Mouse (Mus musculus) liver, postnatal 0 days (tissue): ENCODE results near the gene Gm21750.

Source experiments
- CTCF ChIP-seq: sonication (generic); IDR thresholded peaks from 2 replicates; pipeline ENCODE4 v1.5.1; 2016; ENCODE audit warnings: antibody characterized with exemption, low read depth
- EP300 ChIP-seq: IDR thresholded peaks from 2 replicates; pipeline ENCODE4 v1.6.1; 2016; ENCODE audit warnings: antibody characterized with exemption, low read depth, mild to moderate bottlenecking

DNA sequence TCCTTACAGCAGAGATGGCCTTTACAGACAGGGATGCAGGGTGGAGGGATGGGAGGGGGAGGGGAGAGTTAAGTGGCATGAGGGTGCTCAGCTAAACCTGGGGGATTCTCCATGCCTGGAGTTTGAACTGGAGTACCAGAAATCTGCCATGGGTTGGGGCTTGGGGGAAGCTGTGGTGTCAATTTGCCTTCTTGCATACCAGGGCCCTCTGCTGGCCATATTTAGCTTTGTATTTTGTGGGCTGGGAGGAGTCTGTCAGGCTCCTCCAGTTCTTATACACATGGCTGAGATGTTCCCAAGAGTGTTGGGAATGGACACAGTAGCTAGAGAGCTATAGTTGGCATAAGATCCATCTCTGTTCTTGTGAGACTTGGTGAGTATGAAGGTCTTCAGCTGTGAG lies 23.6 kb upstream of the Gm21750 start:
- TF ChIP-seq CTCF: peak; percentile 47
- no peak for TF ChIP-seq EP300
